Mouse (Mus musculus): Measurements from ENCODE around the gene Col6a3. TPM values are rescaled to one million over a fixed set of nuclear protein-coding genes. Genes with fewer than 3 reads are reported as not detected.

Col6a3 gene
- polyA plus RNA-seq, 1 experiment from 2014 or later, result 5.0 TPM

DNA sequence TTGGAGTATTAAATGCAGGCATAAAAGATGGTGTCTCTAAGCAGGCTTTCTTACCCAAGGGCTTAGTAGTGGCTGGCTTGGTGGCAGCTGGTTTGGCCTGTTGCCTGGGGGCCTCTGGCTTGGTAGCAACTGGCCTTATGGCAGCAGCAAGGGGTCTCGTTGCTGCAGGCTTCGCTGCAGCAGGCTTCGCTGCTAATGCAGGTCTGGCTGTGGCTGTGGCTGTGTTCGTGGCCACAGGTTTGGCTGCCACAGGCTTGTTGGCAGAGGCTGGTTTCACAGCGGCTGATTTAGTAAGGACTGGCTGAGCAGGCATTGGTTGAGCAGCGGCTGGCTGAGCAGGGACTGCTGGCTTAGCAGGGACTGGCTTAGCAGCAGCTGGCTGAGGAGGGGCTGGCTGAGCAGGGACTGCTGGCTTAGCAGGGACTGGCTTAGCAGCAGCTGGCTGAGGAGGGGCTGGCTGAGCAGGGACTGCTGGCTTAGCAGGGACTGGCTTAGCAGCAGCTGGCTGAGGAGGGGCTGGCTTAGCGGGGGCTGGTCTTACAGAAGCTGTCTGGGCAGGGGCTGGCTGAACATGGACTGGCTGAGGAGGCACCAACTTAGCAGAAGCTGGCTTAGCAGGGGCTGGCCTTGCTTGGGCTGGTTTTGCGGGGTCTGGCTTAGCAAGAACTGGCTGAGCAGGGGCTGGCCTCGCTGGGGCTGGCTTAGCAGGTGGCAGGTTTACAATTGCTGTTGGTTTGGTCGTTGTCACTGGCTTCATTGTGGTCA, 68.1 kb downstream of the Col6a3 start:
- Histone ChIP-seq H3K4me2 (ENCODE audit: low read length) (no peak overlapping the region), H3K9me3 (ENCODE audit: control insufficient read depth, low read length) (no peaks in the 10 kb centered on the region), H3K27ac (ENCODE audit: low read length) (no peak overlapping the region), H3K4me3 (replicated peaks; ENCODE audit: low read length) (no peak overlapping the region), H3K36me3 (ENCODE audit: control insufficient read depth, insufficient read depth) (no peaks in the 10 kb centered on the region), H3K9ac (replicated peaks; ENCODE audit: low read depth, low read length) (no peak overlapping the region), H3K4me1 (replicated peaks; ENCODE audit: control insufficient read depth, insufficient read depth, low read length) (no peaks in the 10 kb centered on the region), H3K27me3 (replicated peaks; ENCODE audit: control insufficient read depth, insufficient read depth, low read length) (no peaks in the 10 kb centered on the region)
- 8% methylated on average over 10 of the region's 10 CpGs for WGBS
- ATAC-seq, result peak; percentile 82

- Histone ChIP-seq H3K27me3 (replicated peaks; ENCODE audit: control insufficient read depth, insufficient read depth, low read length) (no peaks in the 10 kb centered on the region), H3K4me3 (replicated peaks; ENCODE audit: low read length) (no peak overlapping the region), H3K4me2 (ENCODE audit: low read length) (no peak overlapping the region), H3K4me1 (replicated peaks; ENCODE audit: control insufficient read depth, insufficient read depth, low read length) (no peaks in the 10 kb centered on the region), H3K36me3 (ENCODE audit: control insufficient read depth, insufficient read depth) (no peaks in the 10 kb centered on the region), H3K27ac (ENCODE audit: low read length) (no peak overlapping the region), H3K9ac (replicated peaks; ENCODE audit: low read depth, low read length) (no peak overlapping the region), H3K9me3 (ENCODE audit: control insufficient read depth, low read length) (no peaks in the 10 kb centered on the region)
- 63% methylated on average over 4 of the region's 4 CpGs for WGBS
- ATAC-seq, result no peak
Measured at GRCm38 (mm10) chr1:90771172-90771571, 72.6 kb downstream of the Col6a3 start.

- Histone ChIP-seq H3K27me3 (replicated peaks; ENCODE audit: control insufficient read depth, insufficient read depth, low read length) (no peaks in the 10 kb centered on the region), H3K27ac (ENCODE audit: low read length) (no peak overlapping the region), H3K4me2 (ENCODE audit: low read length) (no peak overlapping the region), H3K36me3 (ENCODE audit: control insufficient read depth, insufficient read depth) (no peaks in the 10 kb centered on the region), H3K9ac (replicated peaks; ENCODE audit: low read depth, low read length) (no peak overlapping the region), H3K4me3 (replicated peaks; ENCODE audit: low read length) (no peak overlapping the region), H3K4me1 (replicated peaks; ENCODE audit: control insufficient read depth, insufficient read depth, low read length) (no peaks in the 10 kb centered on the region), H3K9me3 (ENCODE audit: control insufficient read depth, low read length) (no peaks in the 10 kb centered on the region)
- no peak for ATAC-seq
- 86% methylated on average over 7 of the region's 7 CpGs for WGBS
Measured at GRCm38 (mm10) chr1:90770027-90770426, 73.7 kb downstream of the Col6a3 start.

- no peaks in the 10 kb centered on the region for H3K4me1 ChIP-seq (replicated peaks; ENCODE audit: control insufficient read depth, insufficient read depth, low read length)
- WGBS, result 46% methylated on average over 7 of the region's 7 CpGs
- no peaks in the 10 kb centered on the region for H3K9me3 ChIP-seq (ENCODE audit: control insufficient read depth, low read length)
- no peaks in the 10 kb centered on the region for H3K36me3 ChIP-seq (ENCODE audit: control insufficient read depth, insufficient read depth)
- no peaks in the 10 kb centered on the region for H3K27me3 ChIP-seq (replicated peaks; ENCODE audit: control insufficient read depth, insufficient read depth, low read length)
- H3K27ac ChIP-seq (ENCODE audit: low read length), result no peak overlapping the region
- no peak overlapping the region for H3K4me2 ChIP-seq (ENCODE audit: low read length)
- no peak overlapping the region for H3K9ac ChIP-seq (replicated peaks; ENCODE audit: low read depth, low read length)
- ATAC-seq, result no peak
- no peak overlapping the region for H3K4me3 ChIP-seq (replicated peaks; ENCODE audit: low read length)
Measured at GRCm38 (mm10) chr1:90769301-90769700, 74.5 kb downstream of the Col6a3 start.

DNA sequence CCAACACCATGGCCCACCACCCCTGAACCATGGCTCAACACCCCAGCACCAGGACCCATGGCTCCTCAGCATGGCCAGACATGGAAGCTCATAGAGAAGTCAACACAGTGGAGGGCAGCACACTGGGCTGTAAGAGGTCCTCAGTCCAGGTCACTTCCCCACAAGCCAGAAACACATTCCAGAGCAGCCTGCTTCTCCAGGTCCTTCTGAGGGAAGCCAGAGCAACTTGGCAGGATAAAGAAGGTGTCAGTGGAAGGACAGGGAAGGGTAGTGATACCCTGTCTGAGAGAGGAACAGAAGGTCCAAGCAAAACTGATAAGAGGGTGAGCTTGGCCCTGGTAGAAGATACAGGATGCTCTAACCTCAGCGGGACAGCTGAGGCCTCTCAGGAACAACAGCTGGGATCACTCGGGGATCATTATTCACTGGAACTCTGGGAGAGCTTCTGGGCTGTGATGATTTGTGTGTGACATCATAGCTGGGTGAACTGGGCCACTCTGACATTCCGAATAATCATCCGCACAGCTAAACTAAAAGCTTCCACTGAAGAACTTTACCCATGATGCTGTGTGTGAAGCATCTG, 85.6 kb downstream of the Col6a3 start:
- Histone ChIP-seq H3K27me3 (replicated peaks; ENCODE audit: control insufficient read depth, insufficient read depth, low read length) (no peaks in the 10 kb centered on the region), H3K4me1 (replicated peaks; ENCODE audit: control insufficient read depth, insufficient read depth, low read length) (peaks cover 10% of the 10 kb centered on the region), H3K4me2 (ENCODE audit: low read length) (no peak overlapping the region), H3K27ac (ENCODE audit: low read length) (no peak overlapping the region), H3K9me3 (ENCODE audit: control insufficient read depth, low read length) (no peaks in the 10 kb centered on the region), H3K36me3 (ENCODE audit: control insufficient read depth, insufficient read depth) (no peaks in the 10 kb centered on the region), H3K4me3 (replicated peaks; ENCODE audit: low read length) (no peak overlapping the region), H3K9ac (replicated peaks; ENCODE audit: low read depth, low read length) (no peak overlapping the region)
- 92% methylated on average over 4 of the region's 4 CpGs for WGBS
- ATAC-seq, result no peak

DNA sequence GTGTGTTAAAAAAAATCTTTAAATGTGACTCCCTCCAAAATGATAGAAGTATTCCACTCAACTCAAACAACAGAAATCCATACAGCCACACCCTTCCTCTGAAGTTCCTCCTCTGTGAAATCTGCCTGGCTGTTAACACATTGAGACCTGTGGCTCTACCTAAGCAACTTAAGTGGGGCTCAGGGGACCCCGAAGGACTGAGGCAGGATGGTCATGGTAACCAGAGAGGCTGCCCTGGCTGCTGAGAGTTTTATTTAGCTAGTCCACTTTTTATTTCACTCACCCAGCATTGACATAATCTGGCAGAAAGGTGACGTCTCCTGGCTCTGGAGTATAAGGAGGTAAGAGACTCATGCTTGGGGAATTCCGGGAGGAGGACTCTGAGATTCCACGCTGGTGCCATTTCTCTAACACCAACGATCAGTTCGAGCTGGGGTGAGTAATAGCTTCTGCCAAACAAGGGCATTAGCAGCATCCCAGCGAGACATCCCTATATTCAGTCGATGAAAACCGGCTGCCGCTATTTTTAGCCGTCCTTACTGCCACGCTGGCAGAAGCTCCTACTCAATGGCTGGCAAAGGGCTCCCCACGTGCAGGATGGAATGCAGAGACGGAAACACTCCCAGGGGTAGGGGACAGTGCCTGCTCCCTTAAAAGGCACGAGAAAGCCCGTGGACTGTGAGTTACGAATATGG, 89.8 kb downstream of the Col6a3 start:
- Histone ChIP-seq H3K36me3 (ENCODE audit: control insufficient read depth, insufficient read depth) (no peaks in the 10 kb centered on the region), H3K9me3 (ENCODE audit: control insufficient read depth, low read length) (no peaks in the 10 kb centered on the region), H3K4me1 (replicated peaks; ENCODE audit: control insufficient read depth, insufficient read depth, low read length) (peaks cover 10% of the 10 kb centered on the region), H3K4me2 (ENCODE audit: low read length) (peak overlapping the region; percentile 18), H3K4me3 (replicated peaks; ENCODE audit: low read length) (no peak overlapping the region), H3K27ac (ENCODE audit: low read length) (peak overlapping the region; percentile 2), H3K9ac (replicated peaks; ENCODE audit: low read depth, low read length) (no peak overlapping the region), H3K27me3 (replicated peaks; ENCODE audit: control insufficient read depth, insufficient read depth, low read length) (no peaks in the 10 kb centered on the region)
- WGBS, result 48% methylated on average over 17 of the region's 17 CpGs
- no peak for ATAC-seq

GRCm38 (mm10) chr1:90751221-90751620, 92.5 kb downstream of the Col6a3 start:
- no peak for ATAC-seq
- no peak overlapping the region for H3K9ac ChIP-seq (replicated peaks; ENCODE audit: low read depth, low read length)
- H3K9me3 ChIP-seq (ENCODE audit: control insufficient read depth, low read length), result no peaks in the 10 kb centered on the region
- H3K27ac ChIP-seq (ENCODE audit: low read length), result no peak overlapping the region
- 83% methylated on average over 4 of the region's 4 CpGs for WGBS
- H3K4me3 ChIP-seq (replicated peaks; ENCODE audit: low read length), result no peak overlapping the region
- no peaks in the 10 kb centered on the region for H3K27me3 ChIP-seq (replicated peaks; ENCODE audit: control insufficient read depth, insufficient read depth, low read length)
- no peak overlapping the region for H3K4me2 ChIP-seq (ENCODE audit: low read length)
- H3K36me3 ChIP-seq (ENCODE audit: control insufficient read depth, insufficient read depth), result no peaks in the 10 kb centered on the region
- peaks cover 12% of the 10 kb centered on the region for H3K4me1 ChIP-seq (replicated peaks; ENCODE audit: control insufficient read depth, insufficient read depth, low read length)

DNA sequence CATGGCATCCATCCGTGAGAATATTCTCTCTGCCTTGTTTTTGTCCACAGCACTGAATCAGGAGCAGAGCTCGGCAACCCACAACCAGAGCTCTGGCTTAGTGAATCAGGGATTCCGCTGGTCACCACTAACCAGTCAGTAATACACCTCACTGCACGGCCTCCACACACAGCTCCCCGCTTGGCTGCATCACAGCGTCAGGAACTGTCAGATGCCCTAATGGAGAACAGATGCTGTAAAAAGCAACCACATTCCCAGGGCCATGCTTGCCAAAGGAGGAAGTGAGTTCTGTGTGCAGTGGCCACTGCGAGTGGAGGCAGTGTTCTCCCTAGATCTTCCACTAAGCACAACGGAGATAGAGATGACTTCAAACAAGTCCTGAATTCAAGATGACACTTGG, 93.6 kb downstream of the Col6a3 start:
- H3K27me3 ChIP-seq (replicated peaks; ENCODE audit: control insufficient read depth, insufficient read depth, low read length), result no peaks in the 10 kb centered on the region
- no peak overlapping the region for H3K4me3 ChIP-seq (replicated peaks; ENCODE audit: low read length)
- no peak overlapping the region for H3K9ac ChIP-seq (replicated peaks; ENCODE audit: low read depth, low read length)
- H3K4me2 ChIP-seq (ENCODE audit: low read length), result no peak overlapping the region
- 78% methylated on average over 8 of the region's 8 CpGs for WGBS
- no peak for ATAC-seq
- H3K9me3 ChIP-seq (ENCODE audit: control insufficient read depth, low read length), result no peaks in the 10 kb centered on the region
- no peaks in the 10 kb centered on the region for H3K36me3 ChIP-seq (ENCODE audit: control insufficient read depth, insufficient read depth)
- H3K4me1 ChIP-seq (replicated peaks; ENCODE audit: control insufficient read depth, insufficient read depth, low read length), result peaks cover 12% of the 10 kb centered on the region
- no peak overlapping the region for H3K27ac ChIP-seq (ENCODE audit: low read length)

- Histone ChIP-seq H3K9ac (replicated peaks; ENCODE audit: low read depth, low read length) (no peak overlapping the region), H3K27me3 (replicated peaks; ENCODE audit: control insufficient read depth, insufficient read depth, low read length) (no peaks in the 10 kb centered on the region), H3K9me3 (ENCODE audit: control insufficient read depth, low read length) (no peaks in the 10 kb centered on the region), H3K4me3 (replicated peaks; ENCODE audit: low read length) (no peak overlapping the region), H3K36me3 (ENCODE audit: control insufficient read depth, insufficient read depth) (no peaks in the 10 kb centered on the region), H3K27ac (ENCODE audit: low read length) (no peak overlapping the region), H3K4me1 (replicated peaks; ENCODE audit: control insufficient read depth, insufficient read depth, low read length) (peaks cover 11% of the 10 kb centered on the region), H3K4me2 (ENCODE audit: low read length) (no peak overlapping the region)
- ATAC-seq, result no peak
- WGBS, result 62% methylated on average over 4 of the region's 4 CpGs
Measured at GRCm38 (mm10) chr1:90748544-90748943, 95.2 kb downstream of the Col6a3 start.
